Mouse (Mus musculus): ENCODE results near the gene S100z. TPM values are rescaled to one million over a fixed set of nuclear protein-coding genes. Genes with fewer than 3 reads are reported as not detected.

The S100z gene
- polyA plus RNA-seq, 1 experiment from 2014 or later = not detected

DNA sequence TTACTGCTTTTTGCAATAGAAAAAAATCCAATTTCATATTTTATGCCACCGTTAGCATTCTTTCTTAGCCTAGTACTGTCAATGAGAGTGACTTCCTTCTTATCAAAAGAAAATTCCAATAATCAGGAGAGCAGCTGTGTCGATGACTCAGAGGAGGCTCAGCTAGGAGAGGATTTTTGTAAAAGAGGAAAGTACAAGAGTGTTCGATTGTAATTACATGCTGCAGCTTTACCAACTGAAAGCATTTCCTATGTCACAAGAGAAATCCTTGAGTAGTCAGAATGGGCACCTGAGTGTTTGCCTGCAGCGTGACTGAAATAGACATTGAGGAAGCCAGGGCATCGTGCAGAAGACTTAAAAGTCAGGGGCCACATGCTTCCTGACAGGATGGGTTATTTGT is 39.0 kb downstream of the S100z start:
- H3K27me3 ChIP-seq (ENCODE audit: insufficient read depth, low read length) = peaks cover 6% of the 10 kb centered on the region; the same call in 1 of the 2 replicates
- no peak for DNase-seq (ENCODE audit: low spot score)
- no peak overlapping the region for H3K27ac ChIP-seq
- H3K36me3 ChIP-seq (ENCODE audit: insufficient read depth, low read length) = no peaks in the 10 kb centered on the region
- peaks cover 11% of the 10 kb centered on the region; the same call in 1 of the 2 replicates for H3K4me1 ChIP-seq (replicated peaks; ENCODE audit: insufficient read depth, low read length)
- no peak overlapping the region for H3K4me2 ChIP-seq (ENCODE audit: low read length)
- ATAC-seq (replicated peaks; ENCODE audit: low FRiP score, low read depth) = no peak
- H3K4me3 ChIP-seq (replicated peaks; ENCODE audit: low read depth, low read length) = no peak overlapping the region
- H3K9ac ChIP-seq (ENCODE audit: low read depth, low read length) = no peak overlapping the region
- TF ChIP-seq CTCF (IDR thresholded peaks at IDR 0.05; ENCODE audit: low read depth) = no peak
- H3K9me3 ChIP-seq (replicated peaks; ENCODE audit: low read length) = no peaks in the 10 kb centered on the region
- 82% methylated on average over 5 of the region's 5 CpGs for WGBS

DNA sequence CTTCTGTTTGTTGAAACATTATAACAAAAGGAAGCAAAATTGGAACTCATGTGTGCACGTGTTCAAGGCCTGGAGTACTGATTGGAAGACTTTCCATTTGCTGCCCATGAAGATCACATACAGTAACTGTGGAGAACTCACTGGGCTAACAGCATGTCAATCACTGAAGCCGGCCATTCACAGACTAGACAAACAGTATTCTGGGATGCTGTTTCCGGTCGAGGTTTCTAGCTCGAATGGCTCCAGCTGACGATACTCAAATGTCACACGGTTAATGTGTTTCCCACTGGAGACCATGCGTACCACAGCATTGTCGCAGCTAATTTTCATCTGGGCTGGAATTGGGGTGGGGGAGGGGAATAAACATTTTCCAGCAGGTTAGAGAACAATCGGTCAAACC is 46.8 kb downstream of the S100z start:
- H3K27me3 ChIP-seq (ENCODE audit: insufficient read depth, low read length) = no peaks in the 10 kb centered on the region
- WGBS = 46% methylated on average over 10 of the region's 10 CpGs
- H3K9me3 ChIP-seq (replicated peaks; ENCODE audit: low read length) = no peaks in the 10 kb centered on the region
- TF ChIP-seq CTCF (IDR thresholded peaks at IDR 0.05; ENCODE audit: low read depth) = no peak
- ATAC-seq (replicated peaks; ENCODE audit: low FRiP score, low read depth) (peak; percentile 52), DNase-seq (ENCODE audit: low spot score) (peak; percentile 78)
- H3K9ac ChIP-seq (ENCODE audit: low read depth, low read length) = no peak overlapping the region
- H3K4me3 ChIP-seq (replicated peaks; ENCODE audit: low read depth, low read length) = no peak overlapping the region
- no peaks in the 10 kb centered on the region for H3K36me3 ChIP-seq (ENCODE audit: insufficient read depth, low read length)
- H3K4me2 ChIP-seq (ENCODE audit: low read length) = peak overlapping the region; percentile 23; the same call in 1 of the 2 replicates
- no peaks in the 10 kb centered on the region for H3K4me1 ChIP-seq (replicated peaks; ENCODE audit: insufficient read depth, low read length)
- no peak overlapping the region for H3K27ac ChIP-seq

- WGBS = 68% methylated on average over 3 of the region's 3 CpGs
- DNase-seq (ENCODE audit: low spot score) = no peak
- H3K9ac ChIP-seq (ENCODE audit: low read depth, low read length) = no peak overlapping the region
- ATAC-seq (replicated peaks; ENCODE audit: low FRiP score, low read depth) = no peak
- no peak overlapping the region for H3K27ac ChIP-seq
- no peaks in the 10 kb centered on the region for H3K36me3 ChIP-seq (ENCODE audit: insufficient read depth, low read length)
- TF ChIP-seq CTCF (IDR thresholded peaks at IDR 0.05; ENCODE audit: low read depth) = no peak
- H3K4me2 ChIP-seq (ENCODE audit: low read length) = no peak overlapping the region
- no peaks in the 10 kb centered on the region for H3K27me3 ChIP-seq (ENCODE audit: insufficient read depth, low read length)
- no peak overlapping the region for H3K4me3 ChIP-seq (replicated peaks; ENCODE audit: low read depth, low read length)
- H3K9me3 ChIP-seq (replicated peaks; ENCODE audit: low read length) = no peaks in the 10 kb centered on the region
- no peaks in the 10 kb centered on the region for H3K4me1 ChIP-seq (replicated peaks; ENCODE audit: insufficient read depth, low read length)
Measured at GRCm38 (mm10) chr13:95427499-95427898, 51.0 kb downstream of the S100z start.

Other genes starting within 250 kb of the S100z start
- 12.1 and 13.8 TPM in 2 replicates for gene Pde8b, start 228.4 kb downstream of the S100z start, polyA plus RNA-seq (2015; fragmentation: Nextera tagmentation; extraction: Ambion mirVana)
- 72.3 and 73.5 TPM in 2 replicates for gene Zbed3, start 155.1 kb downstream of the S100z start, polyA plus RNA-seq (2015; fragmentation: Nextera tagmentation; extraction: Ambion mirVana)
- gene Aggf1, start 103.4 kb downstream of the S100z start, polyA plus RNA-seq (2015; fragmentation: Nextera tagmentation; extraction: Ambion mirVana) = 32.2 and 33.1 TPM in 2 replicates
- 0.17 TPM in 1 of 2 replicates, not detected in the other for gene Crhbp, start 33.8 kb downstream of the S100z start, polyA plus RNA-seq (2015; fragmentation: Nextera tagmentation; extraction: Ambion mirVana)
- gene F2rl1, start 46.5 kb upstream of the S100z start, polyA plus RNA-seq (2015; fragmentation: Nextera tagmentation; extraction: Ambion mirVana) = 10.4 and 10.7 TPM in 2 replicates
- gene F2r, start 139.8 kb upstream of the S100z start, polyA plus RNA-seq (2015; fragmentation: Nextera tagmentation; extraction: Ambion mirVana) = 85.6 and 104 TPM in 2 replicates
- 0.09 and 0.11 TPM in 2 replicates for gene F2rl2, start 218.1 kb upstream of the S100z start, polyA plus RNA-seq (2015; fragmentation: Nextera tagmentation; extraction: Ambion mirVana)

Measured in kidney, postnatal 0 days (tissue).